Mouse (Mus musculus) neural tube, embryonic 10.5 days (tissue): Measurements from ENCODE around the gene Zfp672.
"Not testable (repeated sequence)": the region's sequence is repeated elsewhere in the genome, so short reads cannot be mapped to it uniquely, and the experiment has no call there.

Experiments
- DNase-seq: peaks from one replicate; pipeline ENCODE4 v3.0.0-alpha.2; 2017; ENCODE audit warnings: low spot score; ENCODE audit errors: extremely low spot score

The Zfp672 gene

DNA sequence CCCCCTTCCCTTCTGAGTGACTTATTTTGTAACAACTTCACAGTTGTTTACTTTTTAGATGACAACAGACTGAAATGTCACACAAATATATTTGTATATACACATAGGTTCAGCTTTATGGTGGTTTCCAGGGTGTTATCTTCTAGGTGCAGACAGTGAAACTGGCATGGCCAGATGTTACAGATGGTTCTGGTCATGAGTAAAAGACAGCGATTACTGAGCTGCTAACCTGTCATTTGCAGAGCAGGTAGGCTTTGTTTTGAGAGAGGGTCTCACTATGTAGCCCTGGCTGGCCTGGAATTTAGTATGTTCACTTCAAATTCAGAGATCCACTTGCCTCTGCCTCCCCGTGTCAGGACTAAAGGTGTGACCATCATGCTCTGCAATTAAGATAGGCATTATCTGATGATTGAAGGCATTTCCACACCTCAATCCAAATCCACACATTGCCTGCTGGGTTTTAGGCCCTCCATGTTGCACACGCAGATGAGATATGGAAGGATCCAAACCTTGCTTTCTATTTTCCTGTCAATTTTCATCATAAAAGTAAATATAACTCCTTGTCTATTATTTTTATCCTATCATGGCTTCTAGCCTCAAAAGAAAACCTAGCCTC lies 5.4 kb downstream of the Zfp672 start:
- DNase-seq, result no peak

GRCm38 (mm10) chr11:58323570-58324340 lies 6.4 kb downstream of the Zfp672 start:
- DNase-seq, result no peak

- peak; percentile 96 for DNase-seq
These were observed 7.1 kb downstream of the Zfp672 start for GRCm38 (mm10) chr11:58322824-58323569.

- DNase-seq, result no peak
These were observed 13.3 kb downstream of the Zfp672 start for GRCm38 (mm10) chr11:58316768-58317390.

DNA sequence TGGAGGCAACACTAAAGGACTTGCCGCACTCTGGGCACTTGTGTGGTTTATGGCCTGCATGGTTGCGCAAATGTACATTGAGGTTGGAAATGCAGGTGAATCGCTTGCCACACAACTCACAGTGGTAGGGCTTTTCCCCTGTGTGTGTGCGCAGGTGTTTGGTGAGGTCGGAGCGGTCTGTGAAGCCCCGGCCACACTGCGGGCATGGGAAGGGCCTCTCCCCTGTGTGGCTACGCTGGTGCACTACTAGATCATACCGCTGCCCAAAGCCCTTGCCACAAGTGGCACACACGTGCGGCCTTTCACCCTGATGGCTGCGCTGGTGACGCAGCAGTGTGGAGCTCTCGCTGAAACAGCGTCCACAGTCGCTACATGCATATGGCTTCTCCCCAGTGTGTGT lies 13.8 kb downstream of the Zfp672 start:
- no peak for DNase-seq

GRCm38 (mm10) chr11:58315536-58316168 lies 14.5 kb downstream of the Zfp672 start:
- no peak for DNase-seq

- no peak for DNase-seq
These were observed 16.1 kb downstream of the Zfp672 start for GRCm38 (mm10) chr11:58314069-58314468.

GRCm38 (mm10) chr11:58308661-58309060 lies 21.5 kb downstream of the Zfp672 start:
- no peak for DNase-seq

GRCm38 (mm10) chr11:58307411-58308080 lies 22.6 kb downstream of the Zfp672 start:
- peak; percentile 77 for DNase-seq

DNA sequence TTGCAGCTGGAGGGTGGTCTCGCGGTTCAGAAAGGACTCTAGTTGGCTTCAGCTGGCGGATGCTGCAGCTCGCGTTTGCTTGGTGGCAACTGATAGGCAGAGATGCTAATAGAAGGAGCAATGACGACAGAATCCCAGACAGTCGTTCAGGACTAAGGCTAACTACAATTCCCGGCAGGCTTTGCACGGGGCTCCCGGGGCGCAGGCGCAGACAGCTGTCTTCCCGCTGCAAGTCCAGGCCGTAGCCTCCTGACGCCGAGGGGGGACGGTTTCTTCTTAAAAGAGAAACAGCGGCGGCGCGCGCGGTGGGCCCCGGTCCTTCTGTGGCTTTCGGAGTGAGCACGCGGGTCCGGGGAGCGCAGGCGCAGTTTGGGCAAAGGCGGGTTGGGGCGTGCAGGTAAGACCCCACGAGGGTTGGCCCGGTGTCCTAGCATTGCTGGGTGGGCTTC lies 23.3 kb downstream of the Zfp672 start, which contains the start of gene Zfp692:
Gene Zfp692 (plus strand): TSS at position 210 of the 449 bp plus-strand sequence.
- peak; percentile 94 for DNase-seq

GRCm38 (mm10) chr11:58305299-58305698 lies 24.8 kb downstream of the Zfp672 start:
- not testable (repeated sequence) for DNase-seq

DNA sequence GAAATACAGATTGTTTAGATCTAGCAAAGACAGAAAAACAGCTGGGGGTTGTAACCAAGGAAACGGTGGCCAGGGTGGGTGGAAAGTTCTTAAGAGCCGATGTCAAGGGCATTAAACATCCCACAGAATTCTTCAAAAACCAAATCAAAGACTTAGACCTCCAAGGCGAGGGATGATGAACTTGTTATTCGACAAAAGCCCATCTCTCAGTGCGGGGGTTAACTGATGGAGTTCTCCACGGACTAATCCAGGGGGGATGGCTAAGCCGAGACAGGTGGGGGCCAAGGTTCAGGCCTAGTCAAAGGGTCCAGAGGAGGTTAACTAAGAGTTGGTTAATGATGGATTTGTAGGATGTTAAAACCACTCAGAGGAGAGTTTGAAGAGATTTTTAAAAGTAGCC lies 26.5 kb downstream of the Zfp672 start:
- no peak for DNase-seq

DNA sequence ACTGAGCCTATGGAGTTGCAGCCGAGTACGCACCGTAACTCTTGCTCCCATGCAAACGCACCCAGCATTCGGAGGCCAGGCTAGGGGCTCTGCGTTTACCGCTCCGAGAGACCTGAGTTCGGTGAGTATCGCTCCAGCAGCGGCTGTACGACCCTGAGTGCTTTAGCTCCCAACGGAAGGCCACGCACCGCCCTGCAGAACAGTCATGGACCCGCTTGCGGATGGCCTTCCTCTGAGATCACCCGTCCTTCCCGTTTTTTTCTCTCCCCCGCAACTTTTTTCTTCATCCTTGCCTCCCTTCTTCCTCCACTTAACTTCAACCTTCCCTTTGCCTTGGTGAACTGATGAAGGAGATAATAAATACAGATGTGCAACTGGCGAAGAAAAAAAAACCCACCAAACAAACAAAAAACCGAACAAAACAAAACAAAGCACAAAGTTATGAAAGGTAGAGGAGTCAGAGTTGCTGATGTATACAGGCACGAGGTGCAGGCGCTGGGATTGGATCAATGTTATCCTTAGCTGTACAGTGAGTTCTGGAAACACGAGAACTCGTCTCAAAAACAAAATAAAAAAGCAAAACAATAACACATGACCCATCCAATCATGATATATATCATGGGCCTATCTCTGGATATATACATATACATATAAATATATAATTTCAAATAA lies 27.2 kb downstream of the Zfp672 start:
- no peak for DNase-seq

GRCm38 (mm10) chr11:58301837-58302754 lies 28.0 kb downstream of the Zfp672 start:
- peak; percentile 100 for DNase-seq

- DNase-seq, result peak; percentile 79
These were observed 29.1 kb downstream of the Zfp672 start for GRCm38 (mm10) chr11:58301057-58301456.

DNA sequence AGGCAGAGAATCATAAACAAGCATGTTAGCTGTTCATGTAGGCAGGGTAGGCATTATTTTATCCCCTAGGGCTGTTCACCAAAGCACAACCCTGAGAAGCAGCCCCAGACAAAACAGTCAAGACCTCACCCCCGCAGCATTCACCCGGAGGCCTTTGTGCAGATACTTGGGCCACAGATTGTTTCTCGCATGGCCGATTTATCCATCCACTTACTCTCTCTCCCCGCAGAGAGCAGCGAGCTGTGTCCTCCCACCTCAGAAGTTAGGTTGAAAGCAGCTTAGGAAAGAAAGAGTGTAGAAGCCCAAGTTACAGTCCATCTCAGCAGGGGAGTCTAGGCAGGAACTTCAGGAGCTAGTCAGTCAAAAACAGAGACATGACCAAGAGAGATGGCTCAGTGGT lies 32.7 kb downstream of the Zfp672 start:
- DNase-seq, result no peak

GRCm38 (mm10) chr11:58292791-58293190 lies 37.3 kb downstream of the Zfp672 start:
- DNase-seq, result no peak

DNA sequence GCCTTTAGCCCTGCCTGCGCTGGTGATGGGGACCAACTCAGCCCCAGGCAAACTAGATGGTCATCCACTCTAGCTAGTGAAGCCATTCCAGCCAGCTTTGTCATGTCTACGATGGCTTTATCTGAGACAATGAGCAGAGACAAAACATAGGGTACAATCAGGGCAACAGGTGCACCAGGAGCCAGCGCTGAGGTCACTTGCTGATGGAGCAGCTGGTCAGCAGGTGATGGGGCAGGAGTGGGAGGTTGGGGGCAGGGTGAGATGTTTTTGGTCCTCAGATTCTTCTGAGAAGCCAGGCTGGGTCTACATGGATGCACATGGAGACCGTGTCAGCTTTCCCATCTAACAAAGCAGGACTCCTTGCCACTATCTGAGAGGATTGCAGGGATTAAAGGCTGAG lies 39.3 kb downstream of the Zfp672 start:
- no peak for DNase-seq
